14 mouse cellular contexts compared by ENCODE assay signal in the genomic region with DNA sequence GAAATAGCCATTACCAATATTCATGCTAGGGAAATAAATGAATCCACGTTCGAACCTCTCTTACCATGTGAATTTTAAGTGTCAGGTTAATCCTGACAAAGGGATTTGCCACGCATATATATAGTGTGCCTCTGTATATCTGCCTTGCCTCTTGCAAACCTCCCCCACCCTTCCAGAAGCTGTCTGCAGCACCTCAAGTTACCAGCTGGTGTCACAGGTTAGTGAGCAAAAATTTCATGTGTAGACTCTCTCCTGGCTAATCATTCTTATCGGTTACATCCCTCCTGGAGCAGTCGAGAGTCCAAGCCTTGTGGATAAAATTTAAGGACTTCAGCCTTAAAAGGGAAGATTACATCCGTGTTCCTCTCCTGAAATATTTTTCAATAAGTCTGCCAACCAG. TPM values are rescaled to one million over a fixed set of nuclear protein-coding genes. Genes with fewer than 3 reads are reported as not detected.
DNase-seq lines count a peak whose midpoint lies in the region; ATAC-seq lines count a peak whose summit lies in the region.
"Had no signal": no experiment of that assay in that cellular context is flagged by ENCODE, and none has a peak within 500 bp of the region (broad histone marks: within the 10 kb centered on the region; RNA-seq: fewer than 3 reads in every experiment).

No protein-coding gene starts in this region.

- H3K4me1 ChIP-seq in midbrain, embryonic 14.5 days (ENCODE audit: control insufficient read depth, insufficient read depth, low read length): no peaks in the 10 kb centered on the region
- peaks cover 15% of the 10 kb centered on the region for H3K4me1 ChIP-seq in midbrain, embryonic 10.5 days
- H3K4me1 ChIP-seq in hindbrain, embryonic 15.5 days (replicated peaks): 0 out of 2 replicates have a peak, but pooled peaks cover 9% of the 10 kb centered on the region

- H3K9me3 ChIP-seq in midbrain, embryonic 14.5 days (ENCODE audit: control insufficient read depth, low read length): no peaks in the 10 kb centered on the region
- no peaks in the 10 kb centered on the region for H3K9me3 ChIP-seq in midbrain, embryonic 10.5 days (replicated peaks)
- H3K9me3 ChIP-seq in hindbrain, embryonic 15.5 days: no peaks in the 10 kb centered on the region

- H3K4me2 ChIP-seq in midbrain, embryonic 14.5 days (ENCODE audit: low read length): peak overlapping the region; percentile 78
- H3K4me2 ChIP-seq in hindbrain, embryonic 15.5 days: peak overlapping the region; percentile 78

- H3K27ac ChIP-seq in midbrain, embryonic 14.5 days (replicated peaks; ENCODE audit: low read depth, low read length): no peak overlapping the region
- H3K27ac ChIP-seq in midbrain, embryonic 10.5 days (replicated peaks): no peak overlapping the region
- H3K27ac ChIP-seq in hindbrain, embryonic 15.5 days (replicated peaks): peak overlapping the region; percentile 93
- H3K27ac ChIP-seq: liver, embryonic 14.5 days had no signal

- peak; percentile 23 to 47 for DNase-seq in cerebellum, adult 18-20 months
- no peak for DNase-seq in cerebellum, adult 8-10 months
- peak; percentile 57 for DNase-seq in midbrain, embryonic 14.5 days
- DNase-seq in midbrain, embryonic 10.5 days (ENCODE audit: low spot score): no peak
- peak; percentile 32 for DNase-seq in telencephalon, adult 2 months (ENCODE audit: low read depth, low spot score)
- DNase-seq in gastrocnemius, postnatal 25 days: no peak
- no peak for DNase-seq in ovary, postnatal 36 days (ENCODE audit: low spot score)
- DNase-seq: lung, postnatal 36 days; thymus, postnatal 25 days had no signal

- peaks cover 13% of the 10 kb centered on the region; the same call in 1 of the 2 replicates for H3K27me3 ChIP-seq in midbrain, embryonic 14.5 days (ENCODE audit: control insufficient read depth, insufficient read depth, low read length)
- peaks cover 56% of the 10 kb centered on the region for H3K27me3 ChIP-seq in midbrain, embryonic 10.5 days (ENCODE audit: low read depth, poor library complexity, severe bottlenecking)
- no peaks in the 10 kb centered on the region for H3K27me3 ChIP-seq in hindbrain, embryonic 15.5 days

- no peak for ATAC-seq in midbrain, embryonic 14.5 days (ENCODE audit: low FRiP score, low TSS enrichment)
- no peak for ATAC-seq in hindbrain, embryonic 15.5 days (ENCODE audit: low FRiP score, low read depth)
- ATAC-seq: Patski had no signal

- H3K4me3 ChIP-seq in midbrain, embryonic 14.5 days (replicated peaks; ENCODE audit: low read depth, low read length): peak overlapping the region; percentile 62
- H3K4me3 ChIP-seq in midbrain, embryonic 10.5 days: no peak overlapping the region
- H3K4me3 ChIP-seq in hindbrain, embryonic 15.5 days: peak overlapping the region; percentile 78

- WGBS in midbrain, embryonic 14.5 days: 44% methylated on average over 6 of the region's 6 CpGs
- WGBS in midbrain, embryonic 10.5 days: 62% methylated on average over 6 of the region's 6 CpGs
- 39% methylated on average over 6 of the region's 6 CpGs for WGBS in hindbrain, embryonic 15.5 days

- H3K36me3 ChIP-seq in midbrain, embryonic 14.5 days (ENCODE audit: control insufficient read depth, insufficient read depth, low read length): no peaks in the 10 kb centered on the region
- no peaks in the 10 kb centered on the region for H3K36me3 ChIP-seq in midbrain, embryonic 10.5 days
- H3K36me3 ChIP-seq in hindbrain, embryonic 15.5 days: no peaks in the 10 kb centered on the region

- peak overlapping the region; percentile 69; the same call in 1 of the 2 replicates for H3K9ac ChIP-seq in midbrain, embryonic 14.5 days (replicated peaks; ENCODE audit: low read length)
- peak overlapping the region; percentile 58 for H3K9ac ChIP-seq in hindbrain, embryonic 15.5 days
- H3K9ac ChIP-seq: liver, embryonic 14.5 days had no signal

RNA-seq across cellular contexts. Expression of gene Dpp10, which starts 1.9 kb away (rescaled TPM):
- polyA plus RNA-seq in midbrain, embryonic 14.5 days (2014; fragmentation: Nextera tagmentation; extraction: Ambion mirVana): 23.7 and 25.1 TPM in 2 replicates
- polyA plus RNA-seq in midbrain, embryonic 10.5 days (2016; fragmentation: Nextera tagmentation; extraction: Ambion mirVana): 0.04 and 0.11 TPM in 2 replicates
- 21.9 and 24.2 TPM in 2 replicates for polyA plus RNA-seq in hindbrain, embryonic 15.5 days (2015; fragmentation: Nextera tagmentation; extraction: Ambion mirVana)
- total RNA-seq in gastrocnemius, postnatal 25 days (2021): not detected
- total RNA-seq: granulocyte monocyte progenitor cell, adult 5-6 weeks; monocyte, adult 5-6 weeks had no signal
- polyA plus RNA-seq: liver, embryonic 14.5 days had no signal

Comparison
In these comparisons a context has a peak if more than half of its experiments do, and no peak if none do; other contexts are left out.
1. DNase-seq: peak in cerebellum, adult 18-20 months (2 of 2), midbrain, embryonic 14.5 days (single experiment) and telencephalon, adult 2 months (single experiment); none in cerebellum, adult 8-10 months (single experiment), midbrain, embryonic 10.5 days (single experiment), gastrocnemius, postnatal 25 days (single experiment) and ovary, postnatal 36 days (single experiment).
2. RNA of gene Dpp10, which starts 1.9 kb away (polyA plus RNA-seq): 21.9 to 24.2 TPM in hindbrain, embryonic 15.5 days and 23.7 to 25.1 TPM in midbrain, embryonic 14.5 days; 0.04 to 0.11 TPM in midbrain, embryonic 10.5 days; every median in the first group is over 10 times any median in the second.